Comparison of ENCODE assay signal across 8 mouse cellular contexts in genomic region chr10:117375163-117375562, GRCm38 (mm10). TPM values are rescaled to one million over a fixed set of nuclear protein-coding genes. Genes with fewer than 3 reads are reported as not detected.
A peak's percentile ranks its signal among the peaks of the same experiment; 100 is the strongest.
DNase-seq lines count a peak whose midpoint lies in the region; ATAC-seq lines count a peak whose summit lies in the region.

No protein-coding gene starts in this region.

- no peaks in the 10 kb centered on the region for H3K27me3 ChIP-seq in forebrain, embryonic 14.5 days (replicated peaks; ENCODE audit: control insufficient read depth, insufficient read depth, low read length)
- no peaks in the 10 kb centered on the region for H3K27me3 ChIP-seq in liver, embryonic 15.5 days

- H3K9me3 ChIP-seq in forebrain, embryonic 14.5 days (replicated peaks; ENCODE audit: control insufficient read depth, low read length): no peaks in the 10 kb centered on the region
- H3K9me3 ChIP-seq in liver, embryonic 15.5 days (replicated peaks): no peaks in the 10 kb centered on the region

- peaks cover 7% of the 10 kb centered on the region for H3K4me1 ChIP-seq in forebrain, embryonic 14.5 days (ENCODE audit: control insufficient read depth, insufficient read depth, low read length)
- peaks cover 33% of the 10 kb centered on the region for H3K4me1 ChIP-seq in liver, embryonic 15.5 days (replicated peaks)

- peak; percentile 45 for DNase-seq in embryo, embryonic 10.5 days (ENCODE audit: low spot score)
- DNase-seq in embryo, embryonic 10 days (ENCODE audit: low spot score): no peak
- DNase-seq in 416B (ENCODE audit: low read depth): peak; percentile 43
- DNase-seq in forebrain, embryonic 14.5 days (ENCODE audit: low spot score): no peak
- no peak for DNase-seq in adrenal gland, adult (ENCODE audit: inconsistent age in 2 of 2, low spot score in 1 of 2)
- no peak for DNase-seq in layer of hippocampus, adult 9-11 months
- DNase-seq in kidney, postnatal 36 days: no peak

- 23% methylated on average over 10 of the region's 10 CpGs for WGBS in forebrain, embryonic 14.5 days
- 7% methylated on average over 10 of the region's 10 CpGs for WGBS in liver, embryonic 15.5 days (ENCODE audit: insufficient replicate concordance)

- ATAC-seq in forebrain, embryonic 14.5 days: no peak
- ATAC-seq in liver, embryonic 15.5 days (ENCODE audit: insufficient read depth): no peak

- peak overlapping the region; percentile 100 for H3K4me3 ChIP-seq in forebrain, embryonic 14.5 days (ENCODE audit: low read depth, low read length)
- H3K4me3 ChIP-seq in liver, embryonic 15.5 days (replicated peaks): peak overlapping the region; percentile 99

- H3K9ac ChIP-seq in forebrain, embryonic 14.5 days (ENCODE audit: low read length): peak overlapping the region; percentile 99
- H3K9ac ChIP-seq in liver, embryonic 15.5 days: peak overlapping the region; percentile 97

- H3K36me3 ChIP-seq in forebrain, embryonic 14.5 days (ENCODE audit: control insufficient read depth, insufficient read depth, low read length): 0 out of 2 replicates have a peak, but pooled peaks cover 3% of the 10 kb centered on the region
- H3K36me3 ChIP-seq in liver, embryonic 15.5 days (replicated peaks): no peaks in the 10 kb centered on the region

- H3K4me2 ChIP-seq in forebrain, embryonic 14.5 days (ENCODE audit: low read length): peak overlapping the region; percentile 67
- peak overlapping the region; percentile 87 for H3K4me2 ChIP-seq in liver, embryonic 15.5 days

- no peak overlapping the region for H3K27ac ChIP-seq in forebrain, embryonic 14.5 days (ENCODE audit: low read depth, low read length)
- H3K27ac ChIP-seq in liver, embryonic 15.5 days (replicated peaks): peak overlapping the region; percentile 83

RNA-seq across cellular contexts. Expression of gene Cpsf6, which starts 4.7 kb away (rescaled TPM):
- 188 and 232 TPM in 2 replicates for polyA plus RNA-seq in forebrain, embryonic 14.5 days (2014; fragmentation: Nextera tagmentation; extraction: Ambion mirVana)
- 50.2 and 51.3 TPM in 2 replicates for polyA plus RNA-seq in liver, embryonic 15.5 days (2015; fragmentation: Nextera tagmentation; extraction: Ambion mirVana)

Comparison
In these comparisons a context has a peak if more than half of its experiments do, and no peak if none do; other contexts are left out.
1. DNase-seq: peak in embryo, embryonic 10.5 days (single experiment) and 416B (single experiment); none in embryo, embryonic 10 days (single experiment), forebrain, embryonic 14.5 days (single experiment), adrenal gland, adult (0 of 2), layer of hippocampus, adult 9-11 months (single experiment) and kidney, postnatal 36 days (0 of 2).